Mouse (Mus musculus) stomach, embryonic 14.5 days (tissue): ENCODE results near the gene Gclm. TPM values are rescaled to one million over a fixed set of nuclear protein-coding genes. Genes with fewer than 3 reads are reported as not detected.

Experiments used
- ATAC-seq: fragments of 200-750 bp; cut with Nextera tagmentation; 2 replicates; pipeline ENCODE4 v1.8.0; 2017; ENCODE audit warnings: low read depth, moderate TSS enrichment; ENCODE audit not compliant: insufficient number of reproducible peaks, insufficient read depth, low FRiP score
- H3K27ac ChIP-seq: fragments of 300-500 bp; sonication (generic); 2 replicates; pipeline ENCODE4 v1.5.1; 2014; ENCODE audit warnings: mild to moderate bottlenecking, low read length, moderate library complexity, mixed read lengths
- H3K27me3 ChIP-seq: fragments of 300-500 bp; sonication (generic); 2 replicates; pipeline ENCODE4 v1.6.1; 2014; ENCODE audit warnings: low read length, control low read depth, mixed read lengths; ENCODE audit not compliant: control insufficient read depth, insufficient read depth
- H3K36me3 ChIP-seq: fragments of 300-500 bp; sonication (generic); 2 replicates; pipeline ENCODE4 v1.6.1; 2014; ENCODE audit warnings: mild to moderate bottlenecking, control low read depth, low read length, moderate library complexity, mixed read lengths; ENCODE audit not compliant: control insufficient read depth, insufficient read depth
- H3K4me1 ChIP-seq: fragments of 300-500 bp; sonication (generic); 2 replicates; pipeline ENCODE4 v1.6.1; 2014; ENCODE audit warnings: low read length, control low read depth, mixed read lengths; ENCODE audit not compliant: control insufficient read depth, insufficient read depth
- H3K4me2 ChIP-seq: fragments of 300-500 bp; sonication (generic); replicated peaks from 2 replicates; pipeline ENCODE4 v1.6.1; 2014; ENCODE audit warnings: low read depth, low read length, control low read depth
- H3K4me3 ChIP-seq: fragments of 300-500 bp; sonication (generic); 2 replicates; pipeline ENCODE4 v1.5.1; 2014; ENCODE audit warnings: low read depth, low read length, control low read depth
- H3K9ac ChIP-seq: fragments of 300-500 bp; sonication (generic); replicated peaks from 2 replicates; pipeline ENCODE4 v1.6.1; 2014; ENCODE audit warnings: low read depth, mild to moderate bottlenecking, control low read depth, low read length, moderate library complexity, mixed read lengths
- H3K9me3 ChIP-seq: fragments of 300-500 bp; sonication (generic); 2 replicates; pipeline ENCODE4 v1.6.1; 2016; ENCODE audit warnings: low read depth, low read length, control low read depth; ENCODE audit not compliant: control insufficient read depth
- WGBS: fragments of 180-500 bp; shearing (Covaris S2); extraction: QIAGEN DNeasy Blood & Tissue Kit; methylation state at CpG from one replicate; pipeline ENCODE4 v1.1.7; 2014; 5-methylcytosine and 5-hydroxymethylcytosine counted together
- microRNA counts: library from miRNA; unstranded; fragments of <30 nt; microRNA quantifications from one replicate; lab custom pipeline; 2016
- microRNA-seq: library from miRNA; unstranded; fragments of <30 nt; microRNA quantifications from one replicate; pipeline ENCODE4, GENCODE M21; 2016
- polyA plus RNA-seq: library from polyadenylated mRNA; unstranded; fragments of >200 nt; fragmentation: Nextera tagmentation; extraction: Ambion mirVana; gene quantifications from 2 replicates; pipeline ENCODE4 v1.2.1, GENCODE M21; 2014

Gclm gene
- polyA plus RNA-seq, 1 experiment from 2014 or later, result 60.5 TPM

GRCm38 (mm10) chr3:122308981-122309380 lies 63.6 kb downstream of the Gclm start:
- H3K36me3 ChIP-seq, result no peaks in the 10 kb centered on the region
- no peak overlapping the region for H3K27ac ChIP-seq
- H3K9ac ChIP-seq, result no peak overlapping the region
- no peaks in the 10 kb centered on the region for H3K4me1 ChIP-seq
- ATAC-seq, result no peak
- H3K4me3 ChIP-seq, result no peak overlapping the region
- no peaks in the 10 kb centered on the region for H3K9me3 ChIP-seq
- H3K27me3 ChIP-seq, result no peaks in the 10 kb centered on the region
- WGBS, result 25% methylated on average over 6 of the region's 6 CpGs
- no peak overlapping the region for H3K4me2 ChIP-seq

- Histone ChIP-seq H3K4me2 (no peak overlapping the region), H3K9ac (no peak overlapping the region), H3K36me3 (no peaks in the 10 kb centered on the region), H3K27me3 (no peaks in the 10 kb centered on the region), H3K27ac (no peak overlapping the region), H3K9me3 (no peaks in the 10 kb centered on the region), H3K4me1 (no peaks in the 10 kb centered on the region; the same call in 1 of the 2 replicates), H3K4me3 (no peak overlapping the region)
- no peak for ATAC-seq
- WGBS, result 20% methylated on average over 2 of the region's 2 CpGs
These were observed 66.7 kb downstream of the Gclm start for GRCm38 (mm10) chr3:122312078-122312477.

- H3K9ac ChIP-seq, result no peak overlapping the region
- H3K4me2 ChIP-seq, result no peak overlapping the region
- no peak overlapping the region for H3K4me3 ChIP-seq
- no peak overlapping the region for H3K27ac ChIP-seq
- H3K27me3 ChIP-seq, result no peaks in the 10 kb centered on the region
- no peak for ATAC-seq
- no peaks in the 10 kb centered on the region for H3K36me3 ChIP-seq
- no peaks in the 10 kb centered on the region for H3K9me3 ChIP-seq
- no peaks in the 10 kb centered on the region; the same call in 1 of the 2 replicates for H3K4me1 ChIP-seq
- WGBS, result 73% methylated on average over 10 of the region's 10 CpGs
These were observed 67.7 kb downstream of the Gclm start for GRCm38 (mm10) chr3:122312936-122313629.

- Histone ChIP-seq H3K4me1 (no peaks in the 10 kb centered on the region; the same call in 1 of the 2 replicates), H3K9ac (no peak overlapping the region), H3K4me2 (no peak overlapping the region), H3K36me3 (no peaks in the 10 kb centered on the region), H3K27me3 (no peaks in the 10 kb centered on the region), H3K4me3 (no peak overlapping the region), H3K9me3 (no peaks in the 10 kb centered on the region), H3K27ac (no peak overlapping the region)
- no peak; the same call in 1 of the 2 replicates for ATAC-seq
- WGBS, result 55% methylated on average over 7 of the region's 7 CpGs
These were observed 68.6 kb downstream of the Gclm start for GRCm38 (mm10) chr3:122313936-122314335.

GRCm38 (mm10) chr3:122316621-122317020 lies 71.3 kb downstream of the Gclm start:
- no peak overlapping the region for H3K27ac ChIP-seq
- H3K9me3 ChIP-seq, result no peaks in the 10 kb centered on the region
- H3K27me3 ChIP-seq, result no peaks in the 10 kb centered on the region
- WGBS, result 25% methylated on average over 11 of the region's 11 CpGs
- no peak overlapping the region for H3K9ac ChIP-seq
- peak; percentile 51; the same call in 1 of the 2 replicates for ATAC-seq
- H3K36me3 ChIP-seq, result no peaks in the 10 kb centered on the region
- H3K4me1 ChIP-seq, result no peaks in the 10 kb centered on the region; the same call in 1 of the 2 replicates
- peak overlapping the region; percentile 23; the same call in 1 of the 2 replicates for H3K4me2 ChIP-seq
- H3K4me3 ChIP-seq, result no peak overlapping the region

- no peak overlapping the region for H3K4me2 ChIP-seq
- 88% methylated on average over 6 of the region's 6 CpGs for whole genome bisulfite sequencing
- no peaks in the 10 kb centered on the region for H3K9me3 ChIP-seq
- no peak overlapping the region for H3K9ac ChIP-seq
- no peak overlapping the region for H3K4me3 ChIP-seq
- H3K36me3 ChIP-seq, result no peaks in the 10 kb centered on the region
- no peaks in the 10 kb centered on the region; the same call in 1 of the 2 replicates for H3K4me1 ChIP-seq
- no peak for ATAC-seq
- no peak overlapping the region for H3K27ac ChIP-seq
- no peaks in the 10 kb centered on the region for H3K27me3 ChIP-seq
These were observed 72.0 kb downstream of the Gclm start for GRCm38 (mm10) chr3:122317339-122317738.

MicroRNAs within 50 kb of the gene (microRNA counts, 519-probe panel; counts per million panel counts)
- 1,418 counts per million, percentile 7 among the panel's probes with 10 or more counts for microRNA mmu-miR-760 (lab: Ali Mortazavi, UCI)

Small RNAs within 50 kb of the gene (microRNA-seq; reads per million reads assigned to microRNA genes)
- gene Gm22903 (not detected), gene Mir760 (63.2 reads per million, percentile 42 among the genes with 10 or more reads in this experiment)

Other genes starting within 250 kb of the Gclm start
- gene Abca4, start 201.1 kb upstream of the Gclm start, polyA plus RNA-seq, result 0.67 and 0.91 TPM in 2 replicates
- 72.3 and 77.6 TPM in 2 replicates for gene Dnttip2, start 28.8 kb downstream of the Gclm start, polyA plus RNA-seq
- gene Bcar3, start 48.6 kb downstream of the Gclm start, polyA plus RNA-seq, result 11.3 and 12.7 TPM in 2 replicates